ENCODE assay signal across 11 mouse cellular contexts in genomic region chr6:51636019-51636568, GRCm38 (mm10).
A peak's percentile ranks its signal among the peaks of the same experiment; 100 is the strongest.
DNase-seq lines count a peak whose midpoint lies in the region; ATAC-seq and TF ChIP-seq lines count a peak whose summit lies in the region.
"Had no signal": no experiment of that assay in that cellular context is flagged by ENCODE, and none has a peak within 500 bp of the region (broad histone marks: within the 10 kb centered on the region; RNA-seq: fewer than 3 reads in every experiment).

No protein-coding gene starts in this region.

- H3K27me3 ChIP-seq in liver, embryonic 16.5 days (ENCODE audit: control insufficient read depth, insufficient read depth, low read depth, low read length), result no peaks in the 10 kb centered on the region

- H3K36me3 ChIP-seq in liver, embryonic 16.5 days (ENCODE audit: control insufficient read depth, insufficient read depth), result no peaks in the 10 kb centered on the region
- H3K36me3 ChIP-seq: G1E had no signal

- no peak for TF ChIP-seq POLR2A in bone marrow macrophage, adult 2 months (IDR thresholded peaks at IDR 0.05; ENCODE audit: borderline replicate concordance, low read depth, low read length)

- intact Hi-C loops in gastrocnemius, postnatal 14 days (cut with DNase I; ENCODE audit: low total_unique reads), result no loop called here

- no peaks in the 10 kb centered on the region for H3K9me3 ChIP-seq in liver, embryonic 16.5 days (replicated peaks; ENCODE audit: control insufficient read depth, low read length)
- H3K9me3 ChIP-seq: G1E had no signal

- H3K4me1 ChIP-seq in bone marrow macrophage, adult 2 months (ENCODE audit: control insufficient read depth, insufficient read depth, low read length), result peaks cover 10% of the 10 kb centered on the region
- peaks cover 21% of the 10 kb centered on the region for H3K4me1 ChIP-seq in liver, embryonic 16.5 days (ENCODE audit: control insufficient read depth, low read depth, low read length)

- no peak for TF ChIP-seq CTCF in bone marrow macrophage, adult 2 months (IDR thresholded peaks at IDR 0.05; ENCODE audit: low read depth, low read length)

- no peak overlapping the region for H3K27ac ChIP-seq in bone marrow macrophage, adult 2 months (ENCODE audit: insufficient read depth, low read depth, low read length)
- H3K27ac ChIP-seq in liver, embryonic 16.5 days (ENCODE audit: low read length), result 0 out of 2 replicates have a peak overlapping the region, but pooled peaks have one; percentile 30

- H3K4me2 ChIP-seq in liver, embryonic 16.5 days (ENCODE audit: low read depth, low read length), result peak overlapping the region; percentile 26; the same call in 1 of the 2 replicates

- peak overlapping the region; percentile 3; the same call in 1 of the 2 replicates for H3K4me3 ChIP-seq in bone marrow macrophage, adult 2 months (ENCODE audit: insufficient read depth, low read length)
- no peak overlapping the region for H3K4me3 ChIP-seq in liver, embryonic 16.5 days (ENCODE audit: low read depth, low read length)

- no peak overlapping the region for H3K9ac ChIP-seq in liver, embryonic 16.5 days (ENCODE audit: low read depth, low read length)

- no peak for ATAC-seq in liver, embryonic 16.5 days (ENCODE audit: low read depth)

- WGBS in liver, embryonic 16.5 days (ENCODE audit: insufficient replicate concordance), result 6% methylated on average over 11 of the region's 11 CpGs

- peak; percentile 23 for DNase-seq in kidney, adult 9 months
- DNase-seq in kidney, adult 11 months, result no peak
- DNase-seq in naive thymus-derived CD4-positive, alpha-beta T cell, adult 2 months (ENCODE audit: low read depth), result peak; percentile 12
- no peak for DNase-seq in gastrocnemius, postnatal 14 days
- no peak for DNase-seq in neural tube, embryonic 10.5 days (ENCODE audit: extremely low spot score, low spot score)
- DNase-seq in right cerebral cortex, postnatal 14 days, result no peak
- DNase-seq: gastrocnemius, postnatal 25 days; kidney, adult 18-20 months had no signal

Comparison
In these comparisons a context has a peak if more than half of its experiments do, and no peak if none do; other contexts are left out.
1. DNase-seq: peak in kidney, adult 9 months (single experiment) and naive thymus-derived CD4-positive, alpha-beta T cell, adult 2 months (single experiment); none in kidney, adult 11 months (single experiment), gastrocnemius, postnatal 14 days (single experiment), neural tube, embryonic 10.5 days (single experiment) and right cerebral cortex, postnatal 14 days (single experiment).